Mouse (Mus musculus) megakaryocyte progenitor cell, adult 5-6 weeks (primary cell): Measurements from ENCODE around the gene Slc13a4. TPM values are rescaled to one million over a fixed set of nuclear protein-coding genes. Genes with fewer than 3 reads are reported as not detected.

ENCODE experiments used
- ATAC-seq: replicated peaks from 2 replicates; pipeline ENCODE4 v1.8.0; 2016; ENCODE audit warnings: mild to moderate bottlenecking, moderate TSS enrichment, inconsistent platforms; ENCODE audit not compliant: poor library complexity
- total RNA-seq, 2 experiments: library from RNA; stranded (forward) in 1 of 2; stranded (reverse) in 1 of 2; fragments of 157-497, 149-512 nt in 1 of 2; fragments of 200-1000 nt in 1 of 2; gene quantifications; 2 replicates each; pipeline versions ENCODE4 v1.2.3 to v1.2.4; 2015 to 2017

Slc13a4 gene
- total RNA-seq (2015) (not detected in 2 replicates), total RNA-seq (2017) (not detected in 2 replicates)

DNA sequence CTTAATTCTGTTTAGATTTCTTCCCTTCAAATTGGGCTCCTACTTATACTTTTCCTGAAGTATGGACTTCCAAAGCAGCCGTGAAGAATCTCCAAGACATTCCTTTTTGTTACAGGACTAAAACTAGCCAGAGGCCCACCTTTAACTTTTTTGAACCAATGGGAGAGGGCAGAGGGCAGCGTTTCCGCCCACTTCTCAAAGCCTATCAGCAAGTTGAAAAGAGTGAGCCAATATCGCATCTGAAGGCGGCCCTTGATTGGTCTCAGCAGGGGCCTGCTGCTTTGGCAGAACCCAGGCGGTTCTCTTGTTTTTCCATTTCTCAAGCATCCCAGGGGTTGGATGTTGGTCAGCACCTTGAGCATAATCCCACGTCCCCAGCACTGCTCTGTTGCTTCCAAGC lies at the start of gene Slc13a4:
Slc13a4 (minus strand) TSS at position 95 of the 400 bp plus-strand sequence.
- ATAC-seq, result no peak

- no peak for ATAC-seq
Observed at GRCm38 (mm10) chr6:35355320-35355719, 47.4 kb upstream of the Slc13a4 start.

DNA sequence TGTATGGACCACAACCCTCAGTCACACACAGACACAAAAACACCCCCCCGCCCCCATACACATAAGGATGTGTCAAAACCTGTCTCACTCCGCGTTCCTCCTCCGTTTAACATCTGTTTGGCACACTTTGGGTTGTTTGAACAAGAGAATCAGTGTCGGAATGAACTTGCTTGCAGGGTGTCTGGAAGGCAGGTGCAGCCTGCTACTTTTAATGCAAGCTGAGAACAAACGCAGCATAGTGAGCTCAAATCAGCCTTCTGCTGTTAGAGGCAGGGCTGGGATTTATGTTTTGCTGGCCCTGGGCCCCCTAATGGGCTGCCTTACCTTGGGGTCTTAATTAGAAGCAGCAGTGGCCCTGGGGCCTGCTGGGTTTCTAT lies 46.7 kb upstream of the Slc13a4 start:
- no peak for ATAC-seq

GRCm38 (mm10) chr6:35353846-35354621 lies 46.1 kb upstream of the Slc13a4 start:
- ATAC-seq, result no peak

DNA sequence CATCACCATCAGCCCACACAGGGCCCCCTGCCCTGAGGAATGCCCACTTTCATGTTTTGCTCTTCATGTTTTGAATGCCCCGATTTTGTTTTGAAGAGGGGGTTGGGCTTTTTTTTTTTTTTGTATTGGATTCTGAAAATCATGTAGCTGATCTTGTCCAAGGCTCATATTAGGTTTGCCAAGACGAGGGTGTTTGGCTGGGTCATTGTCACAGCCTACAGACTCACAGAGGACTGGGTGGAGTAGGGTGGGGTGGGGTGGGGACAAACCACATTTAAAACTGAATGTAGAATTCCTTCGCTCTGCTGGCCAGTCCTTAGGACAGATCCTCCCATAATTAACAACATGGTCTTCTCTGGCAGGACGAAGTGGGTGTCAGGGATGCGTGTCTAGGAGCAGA lies 45.5 kb upstream of the Slc13a4 start:
- ATAC-seq, result peak; percentile 43; the same call in 1 of the 2 replicates

- peak; percentile 84 for ATAC-seq
Observed at GRCm38 (mm10) chr6:35352867-35353266, 44.9 kb upstream of the Slc13a4 start.

DNA sequence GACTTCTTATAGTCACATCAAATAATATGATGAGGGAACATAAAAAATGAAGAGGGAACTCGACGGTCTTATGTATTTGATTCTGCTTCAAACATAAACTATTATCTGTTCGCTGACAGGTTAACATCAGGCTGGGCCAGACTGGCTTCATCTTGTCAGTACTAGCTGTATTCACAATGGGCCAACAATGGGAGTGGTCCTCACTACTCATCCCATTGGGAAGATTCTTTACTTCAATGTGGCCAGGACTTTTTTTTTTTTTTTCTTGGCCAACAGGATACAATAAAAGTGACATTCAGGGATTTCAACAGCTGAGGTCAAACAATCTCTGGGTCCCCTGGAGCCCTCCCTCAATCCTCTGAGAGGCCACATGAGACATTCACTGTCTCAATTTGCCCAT lies 43.9 kb upstream of the Slc13a4 start:
- ATAC-seq, result no peak

DNA sequence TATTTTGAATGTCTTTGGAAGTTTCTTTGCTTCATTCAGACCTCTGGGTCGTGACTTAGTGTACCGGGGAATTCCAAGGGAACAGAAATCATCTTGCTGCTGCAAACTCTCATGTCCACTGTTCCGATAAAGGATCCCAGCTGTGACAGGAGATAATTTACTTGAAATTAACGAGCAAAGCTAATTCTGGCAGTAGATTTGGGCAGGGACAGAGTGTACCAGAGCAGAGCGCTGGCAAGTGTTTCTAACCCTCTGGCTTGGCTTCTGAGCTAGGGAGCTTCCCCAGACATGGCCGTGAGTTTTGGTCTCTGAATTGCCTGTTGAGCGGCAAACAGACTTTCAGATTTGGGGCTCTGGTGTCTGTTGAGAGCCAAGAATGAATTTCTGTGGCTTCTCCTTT lies 41.9 kb upstream of the Slc13a4 start:
- no peak for ATAC-seq

- no peak for ATAC-seq
Observed at GRCm38 (mm10) chr6:35338640-35339039, 30.7 kb upstream of the Slc13a4 start.

- ATAC-seq, result no peak
Observed at GRCm38 (mm10) chr6:35337836-35338235, 29.9 kb upstream of the Slc13a4 start.

DNA sequence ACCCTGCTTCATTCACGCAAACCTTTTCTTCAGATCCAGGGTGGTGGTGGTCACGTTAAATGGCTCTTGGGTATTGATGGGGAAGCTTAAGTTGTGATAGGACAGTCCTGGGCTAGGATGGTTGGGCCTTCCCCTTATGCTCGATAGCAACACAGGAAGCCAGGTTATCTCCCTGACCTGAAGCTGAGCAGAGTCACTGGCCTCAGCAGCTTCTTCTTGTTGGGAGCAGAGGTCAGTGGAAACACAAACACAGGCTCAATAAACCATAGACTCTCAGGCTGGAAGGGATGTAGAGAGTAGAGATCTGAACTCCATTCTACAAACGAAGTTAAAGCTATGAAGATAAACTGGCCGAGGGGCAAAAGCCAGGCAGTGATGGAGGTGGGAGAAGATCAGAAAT lies 27.5 kb upstream of the Slc13a4 start:
- ATAC-seq, result no peak

DNA sequence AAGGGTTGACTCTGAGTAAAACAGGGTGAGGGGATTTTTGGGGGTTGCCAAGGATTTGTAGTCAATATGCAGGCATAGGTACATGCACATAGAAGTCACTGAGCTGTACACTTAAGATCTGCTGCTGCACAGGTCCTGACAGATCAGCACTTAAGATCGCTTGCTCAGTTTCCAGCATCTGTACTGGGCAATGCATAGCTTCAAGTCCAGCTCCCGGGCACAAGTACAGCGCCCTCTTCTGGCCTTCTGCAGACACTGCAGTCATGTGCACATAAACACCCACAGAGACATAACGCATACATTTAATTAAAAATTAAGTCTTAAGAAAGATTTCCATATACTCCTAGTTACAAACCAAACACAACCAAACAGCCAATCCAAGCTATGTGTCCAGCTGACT lies 26.3 kb upstream of the Slc13a4 start:
- no peak for ATAC-seq

- ATAC-seq, result 0 out of 2 replicates have a peak, but pooled peaks have one; percentile 14
Observed at GRCm38 (mm10) chr6:35333632-35334031, 25.7 kb upstream of the Slc13a4 start.

GRCm38 (mm10) chr6:35330834-35331233 lies 22.9 kb upstream of the Slc13a4 start:
- no peak for ATAC-seq

- ATAC-seq, result no peak
Observed at GRCm38 (mm10) chr6:35329956-35330355, 22.0 kb upstream of the Slc13a4 start.

GRCm38 (mm10) chr6:35326111-35326515 lies 18.2 kb upstream of the Slc13a4 start, which contains the start of gene Fam180a:
Gene Fam180a, minus strand, starts transcription at chr6:35326141.
- peak; percentile 81 for ATAC-seq

DNA sequence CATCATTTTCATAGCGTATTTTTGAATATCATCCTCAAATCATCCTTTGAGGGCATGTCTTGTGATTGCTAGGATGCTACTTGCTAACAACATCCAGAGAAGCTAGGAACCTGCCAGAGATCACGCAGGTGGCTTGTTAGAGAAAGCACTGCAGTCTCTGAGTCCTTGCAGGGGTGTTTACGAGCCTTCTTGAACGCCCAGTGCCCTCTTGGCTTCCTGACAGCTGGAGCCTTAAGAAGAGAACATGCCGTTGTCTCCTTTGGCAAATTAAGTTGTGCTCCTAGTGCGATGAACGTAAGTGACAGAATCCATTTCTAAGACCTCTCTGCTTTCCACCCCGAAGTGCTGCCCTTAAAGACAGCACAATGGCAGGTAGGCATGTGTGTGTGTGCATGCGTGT lies 16.4 kb upstream of the Slc13a4 start:
- no peak for ATAC-seq

- no peak for ATAC-seq
Observed at GRCm38 (mm10) chr6:35323046-35323445, 15.1 kb upstream of the Slc13a4 start.

GRCm38 (mm10) chr6:35321105-35321504 lies 13.2 kb upstream of the Slc13a4 start:
- peak; percentile 70 for ATAC-seq

GRCm38 (mm10) chr6:35319850-35320249 lies 11.9 kb upstream of the Slc13a4 start:
- no peak for ATAC-seq

- ATAC-seq, result no peak
Observed at GRCm38 (mm10) chr6:35313520-35313919, 5.6 kb upstream of the Slc13a4 start.

- no peak for ATAC-seq
Observed at GRCm38 (mm10) chr6:35309406-35309805, 1.5 kb upstream of the Slc13a4 start.

DNA sequence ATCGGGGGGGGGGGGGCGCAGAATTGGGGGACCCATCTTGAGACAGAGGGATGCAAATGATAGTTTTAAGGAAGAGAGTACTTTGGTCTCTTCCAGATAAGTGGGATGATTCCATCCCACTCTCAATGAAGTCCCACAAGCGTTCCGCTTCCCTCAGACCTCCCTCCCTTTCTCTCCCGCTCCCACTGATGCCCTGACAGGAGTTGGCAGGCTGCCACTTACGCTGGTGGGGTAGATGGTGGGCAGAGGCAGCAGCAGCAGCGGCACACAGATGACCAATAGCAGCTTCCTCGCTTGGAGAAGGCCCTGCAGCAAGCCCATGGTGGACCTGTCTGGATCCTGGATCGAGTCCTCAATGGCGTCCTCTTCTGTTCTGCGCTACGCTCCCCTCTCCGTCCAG lies 795 bp downstream of the Slc13a4 start:
- ATAC-seq, result no peak
